Mouse (Mus musculus): ENCODE data around the gene Fpgs. TPM values are rescaled to one million over a fixed set of nuclear protein-coding genes. Genes with fewer than 3 reads are reported as not detected.

Gene Fpgs
- polyA plus RNA-seq (2012; fragmentation: generic; extraction: Trizol), result 26.7 TPM
- long read RNA-seq, experiment 1, transcript Fpgs-201 (15 exons, 2,273 nt), result major isoform, 14 of 23 reads
- long read RNA-seq, experiment 1, partial matches to known transcripts, result 2 of 23 reads
- long read RNA-seq, experiment 1, other reads (novel, unspliced or antisense), result 7 of 23 reads
- long read RNA-seq, experiment 2, transcript Fpgs-201 (15 exons, 2,273 nt), result major isoform, 157 of 197 reads
- long read RNA-seq, experiment 2, partial matches to known transcripts, result 2 of 197 reads
- long read RNA-seq, experiment 2, other reads (novel, unspliced or antisense), result 38 of 197 reads

DNA sequence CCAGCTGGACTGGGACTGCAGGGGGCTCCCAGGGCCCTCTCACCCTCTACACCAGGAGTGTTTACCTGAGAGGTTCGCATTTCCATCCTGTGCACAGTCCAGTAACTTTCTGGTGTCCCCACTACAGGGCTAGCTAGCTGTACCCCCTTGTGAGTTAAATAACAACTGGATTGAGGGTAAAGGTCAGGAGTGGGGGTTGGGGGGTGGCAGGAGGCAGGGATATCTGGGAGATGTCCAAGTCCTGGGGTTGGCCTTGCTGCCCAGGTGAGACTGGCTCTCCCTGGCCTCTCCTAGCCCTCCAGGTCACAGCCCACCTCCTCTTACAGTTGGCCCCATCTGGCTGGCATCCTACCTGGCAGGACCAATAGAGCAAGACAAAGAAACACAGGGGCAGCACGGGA, at the start of gene Fpgs:
TSS of gene Fpgs (minus strand) at position 125 of the 401 bp plus-strand sequence.
- Histone ChIP-seq H3K27me3 (ENCODE audit: control insufficient read depth, insufficient read depth, insufficient read length) (no peaks in the 10 kb centered on the region), H3ac (ENCODE audit: control insufficient read depth, insufficient read length, low read depth) (no peak within 1 kb of the TSS), H3K4me3 (ENCODE audit: insufficient read depth, poor library complexity, severe bottlenecking) (no peak within 1 kb of the TSS), H3K36me3 (ENCODE audit: control insufficient read depth, insufficient read depth) (peaks cover 65% of the 10 kb centered on the region), H3K79me2 (ENCODE audit: control insufficient read depth, insufficient read depth) (peaks cover 34% of the 10 kb centered on the region), H3K79me3 (ENCODE audit: low read depth) (peaks cover 15% of the 10 kb centered on the region)
- TF ChIP-seq MAX (IDR thresholded peaks at IDR 0.05) (no peak), FOSL1 (IDR thresholded peaks at IDR 0.05; ENCODE audit: insufficient read depth, low read length, poor library complexity, severe bottlenecking) (no peak), USF1 (IDR thresholded peaks at IDR 0.05; ENCODE audit: low read depth) (no peak), MYOG (IDR thresholded peaks at IDR 0.05; ENCODE audit: control insufficient read depth, extremely low read depth, insufficient read length) (no peak), CTCF (IDR thresholded peaks at IDR 0.05; ENCODE audit: control insufficient read depth, insufficient read depth, insufficient read length) (no peak), MYOD1 (IDR thresholded peaks at IDR 0.05; ENCODE audit: control insufficient read depth, insufficient read length, low read depth) (no peak), CEBPB (IDR thresholded peaks at IDR 0.05; ENCODE audit: low read depth) (no peak)

GRCm38 (mm10) chr2:32752181-32752580, 48.2 kb upstream of the Fpgs start:
- no peak for TF ChIP-seq FOSL1 (IDR thresholded peaks at IDR 0.05; ENCODE audit: insufficient read depth, low read length, poor library complexity, severe bottlenecking)
- TF ChIP-seq CEBPB (IDR thresholded peaks at IDR 0.05; ENCODE audit: low read depth), result no peak
- no peak for TF ChIP-seq MYOG (IDR thresholded peaks at IDR 0.05; ENCODE audit: control insufficient read depth, extremely low read depth, insufficient read length)
- TF ChIP-seq MAX (IDR thresholded peaks at IDR 0.05), result no peak
- TF ChIP-seq MYOD1 (IDR thresholded peaks at IDR 0.05; ENCODE audit: control insufficient read depth, insufficient read length, low read depth), result no peak
- no peak for TF ChIP-seq CTCF (IDR thresholded peaks at IDR 0.05; ENCODE audit: control insufficient read depth, insufficient read depth, insufficient read length)
- no peak for TF ChIP-seq USF1 (IDR thresholded peaks at IDR 0.05; ENCODE audit: low read depth)
- Histone ChIP-seq H3K79me2 (ENCODE audit: control insufficient read depth, insufficient read depth) (no peaks in the 10 kb centered on the region), H3K4me3 (ENCODE audit: insufficient read depth, poor library complexity, severe bottlenecking) (no peak overlapping the region)

GRCm38 (mm10) chr2:32751665-32752033, 47.7 kb upstream of the Fpgs start:
- Histone ChIP-seq H3K36me3 (ENCODE audit: control insufficient read depth, insufficient read depth) (no peaks in the 10 kb centered on the region), H3K79me2 (ENCODE audit: control insufficient read depth, insufficient read depth) (no peaks in the 10 kb centered on the region), H3ac (ENCODE audit: control insufficient read depth, insufficient read length, low read depth) (no peak overlapping the region), H3K4me3 (ENCODE audit: insufficient read depth, poor library complexity, severe bottlenecking) (no peak overlapping the region), H3K27me3 (ENCODE audit: control insufficient read depth, insufficient read depth, insufficient read length) (peaks cover 14% of the 10 kb centered on the region), H3K79me3 (ENCODE audit: low read depth) (no peaks in the 10 kb centered on the region)
- TF ChIP-seq CEBPB (IDR thresholded peaks at IDR 0.05; ENCODE audit: low read depth) (no peak), MYOD1 (IDR thresholded peaks at IDR 0.05; ENCODE audit: control insufficient read depth, insufficient read length, low read depth) (no peak), MYOG (IDR thresholded peaks at IDR 0.05; ENCODE audit: control insufficient read depth, extremely low read depth, insufficient read length) (no peak), MAX (IDR thresholded peaks at IDR 0.05) (no peak), USF1 (IDR thresholded peaks at IDR 0.05; ENCODE audit: low read depth) (no peak), CTCF (IDR thresholded peaks at IDR 0.05; ENCODE audit: control insufficient read depth, insufficient read depth, insufficient read length) (no peak), FOSL1 (IDR thresholded peaks at IDR 0.05; ENCODE audit: insufficient read depth, low read length, poor library complexity, severe bottlenecking) (no peak)

More at GRCm38 (mm10) chr2:32752181-32752580, 48.2 kb upstream of the Fpgs start:
- H3K79me3 ChIP-seq (ENCODE audit: low read depth), result no peaks in the 10 kb centered on the region
- H3ac ChIP-seq (ENCODE audit: control insufficient read depth, insufficient read length, low read depth), result no peak overlapping the region
- H3K36me3 ChIP-seq (ENCODE audit: control insufficient read depth, insufficient read depth), result no peaks in the 10 kb centered on the region
- peaks cover 8% of the 10 kb centered on the region for H3K27me3 ChIP-seq (ENCODE audit: control insufficient read depth, insufficient read depth, insufficient read length)

DNA sequence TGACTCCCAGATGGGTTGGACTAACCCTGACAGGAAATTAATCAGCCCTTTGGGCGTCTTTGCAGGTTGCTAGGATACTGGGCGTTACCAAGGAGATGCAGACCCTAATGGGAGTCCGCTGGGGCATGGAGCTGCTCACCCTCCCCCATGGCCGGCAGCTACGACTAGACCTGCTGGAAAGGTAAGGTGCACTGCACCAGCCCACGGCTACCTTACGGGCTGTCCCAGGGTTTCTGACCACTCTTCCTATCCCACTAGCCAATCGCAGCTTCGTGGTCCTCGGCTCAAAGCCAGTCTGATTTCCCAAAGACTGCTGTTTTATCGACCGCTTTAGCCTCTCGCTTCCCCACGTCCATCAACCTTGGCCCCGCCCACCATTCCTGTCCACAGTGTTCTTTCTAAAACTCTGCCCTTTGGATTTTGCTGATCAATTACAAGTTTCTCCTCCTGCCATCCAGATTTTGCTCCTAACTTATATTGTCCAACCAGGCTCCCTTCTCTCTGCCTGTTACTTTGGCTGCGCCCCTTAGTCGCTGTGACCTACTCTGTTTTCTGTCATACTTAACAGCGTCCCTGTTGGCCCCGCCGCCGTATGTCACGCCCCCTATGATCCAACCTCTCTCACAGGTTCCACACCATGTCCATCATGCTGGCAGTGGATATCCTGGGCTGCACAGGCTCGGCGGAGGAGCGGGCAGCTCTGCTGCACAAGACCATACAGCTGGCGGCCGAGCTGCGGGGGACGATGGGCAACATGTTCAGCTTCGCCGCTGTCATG, 47.1 kb upstream of the Fpgs start:
- TF ChIP-seq MYOG (IDR thresholded peaks at IDR 0.05; ENCODE audit: control insufficient read depth, extremely low read depth, insufficient read length) (no peak), MYOD1 (IDR thresholded peaks at IDR 0.05; ENCODE audit: control insufficient read depth, insufficient read length, low read depth) (no peak)
- Histone ChIP-seq H3K27me3 (ENCODE audit: control insufficient read depth, insufficient read depth, insufficient read length) (peaks cover 19% of the 10 kb centered on the region), H3K36me3 (ENCODE audit: control insufficient read depth, insufficient read depth) (no peaks in the 10 kb centered on the region), H3K79me2 (ENCODE audit: control insufficient read depth, insufficient read depth) (no peaks in the 10 kb centered on the region), H3ac (ENCODE audit: control insufficient read depth, insufficient read length, low read depth) (no peak overlapping the region), H3K79me3 (ENCODE audit: low read depth) (no peaks in the 10 kb centered on the region), H3K4me3 (ENCODE audit: insufficient read depth, poor library complexity, severe bottlenecking) (no peak overlapping the region)

- Histone ChIP-seq H3K27me3 (ENCODE audit: control insufficient read depth, insufficient read depth, insufficient read length) (peaks cover 26% of the 10 kb centered on the region), H3K4me3 (ENCODE audit: insufficient read depth, poor library complexity, severe bottlenecking) (no peak overlapping the region), H3K36me3 (ENCODE audit: control insufficient read depth, insufficient read depth) (no peaks in the 10 kb centered on the region), H3K79me3 (ENCODE audit: low read depth) (no peaks in the 10 kb centered on the region), H3ac (ENCODE audit: control insufficient read depth, insufficient read length, low read depth) (no peak overlapping the region), H3K79me2 (ENCODE audit: control insufficient read depth, insufficient read depth) (no peaks in the 10 kb centered on the region)
- TF ChIP-seq FOSL1 (IDR thresholded peaks at IDR 0.05; ENCODE audit: insufficient read depth, low read length, poor library complexity, severe bottlenecking) (no peak), MAX (IDR thresholded peaks at IDR 0.05) (no peak), USF1 (IDR thresholded peaks at IDR 0.05; ENCODE audit: low read depth) (no peak), CEBPB (IDR thresholded peaks at IDR 0.05; ENCODE audit: low read depth) (no peak), MYOG (IDR thresholded peaks at IDR 0.05; ENCODE audit: control insufficient read depth, extremely low read depth, insufficient read length) (no peak), CTCF (IDR thresholded peaks at IDR 0.05; ENCODE audit: control insufficient read depth, insufficient read depth, insufficient read length) (no peak), MYOD1 (IDR thresholded peaks at IDR 0.05; ENCODE audit: control insufficient read depth, insufficient read length, low read depth) (no peak)
Measured at GRCm38 (mm10) chr2:32750199-32750598, 46.3 kb upstream of the Fpgs start.
